Mouse (Mus musculus): ENCODE measurements at regions not wholly inside any gene's neighbourhood (a gene's known extent, or its start where the extent isn't known, plus 50 kb on each side); places are given as distances from the start of the nearest gene placed in this dataset.

- Histone ChIP-seq H3K36me3 (ENCODE audit: control insufficient read depth, insufficient read depth, low read length) (no peaks in the 10 kb centered on the region), H3K27ac (ENCODE audit: low read depth) (no peak overlapping the region), H3K4me2 (ENCODE audit: low read length) (no peak overlapping the region), H3K4me3 (ENCODE audit: low read depth, low read length) (no peak overlapping the region), H3K9me3 (ENCODE audit: control insufficient read depth, low read length) (no peaks in the 10 kb centered on the region), H3K9ac (ENCODE audit: low read length) (no peak overlapping the region), H3K4me1 (replicated peaks; ENCODE audit: control insufficient read depth, insufficient read depth, low read length) (0 out of 2 replicates have a peak, but pooled peaks cover 5% of the 10 kb centered on the region), H3K27me3 (replicated peaks; ENCODE audit: control insufficient read depth, insufficient read depth, low read length) (no peaks in the 10 kb centered on the region)
- ATAC-seq (replicated peaks; ENCODE audit: low FRiP score, low TSS enrichment, low read depth) (no peak), DNase-seq (ENCODE audit: low spot score) (no peak)
- 68% methylated on average over 9 of the region's 9 CpGs for WGBS
These were observed 101.2 kb upstream of the Zmiz1 start for GRCm38 (mm10) chr14:25357805-25358204.

GRCm38 (mm10) chr14:25359824-25360294, 99.1 kb upstream of the Zmiz1 start:
- no peak for DNase-seq (ENCODE audit: low spot score)

GRCm38 (mm10) chr14:25360726-25361125, 98.3 kb upstream of the Zmiz1 start:
- 91% methylated on average over 9 of the region's 9 CpGs for WGBS
- DNase-seq (ENCODE audit: low spot score), result no peak
- no peak overlapping the region for H3K4me2 ChIP-seq (ENCODE audit: low read length)

More at GRCm38 (mm10) chr14:25359824-25360294, 99.1 kb upstream of the Zmiz1 start:
- H3K4me1 ChIP-seq (replicated peaks; ENCODE audit: control insufficient read depth, insufficient read depth, low read length), result no peaks in the 10 kb centered on the region
- no peak overlapping the region for H3K9ac ChIP-seq (ENCODE audit: low read length)
- ATAC-seq (replicated peaks; ENCODE audit: low FRiP score, low TSS enrichment, low read depth), result no peak
- H3K4me3 ChIP-seq (ENCODE audit: low read depth, low read length), result no peak overlapping the region
- H3K36me3 ChIP-seq (ENCODE audit: control insufficient read depth, insufficient read depth, low read length), result no peaks in the 10 kb centered on the region
- H3K27me3 ChIP-seq (replicated peaks; ENCODE audit: control insufficient read depth, insufficient read depth, low read length), result no peaks in the 10 kb centered on the region
- WGBS, result 80% methylated on average over 3 of the region's 3 CpGs
- no peaks in the 10 kb centered on the region for H3K9me3 ChIP-seq (ENCODE audit: control insufficient read depth, low read length)
- H3K4me2 ChIP-seq (ENCODE audit: low read length), result no peak overlapping the region
- H3K27ac ChIP-seq (ENCODE audit: low read depth), result no peak overlapping the region

GRCm38 (mm10) chr14:25361129-25361528, 97.9 kb upstream of the Zmiz1 start:
- no peak overlapping the region for H3K27ac ChIP-seq (ENCODE audit: low read depth)
- H3K9me3 ChIP-seq (ENCODE audit: control insufficient read depth, low read length), result no peaks in the 10 kb centered on the region
- no peak overlapping the region for H3K4me3 ChIP-seq (ENCODE audit: low read depth, low read length)
- DNase-seq (ENCODE audit: low spot score) (no peak), ATAC-seq (replicated peaks; ENCODE audit: low FRiP score, low TSS enrichment, low read depth) (no peak)
- no peaks in the 10 kb centered on the region for H3K27me3 ChIP-seq (replicated peaks; ENCODE audit: control insufficient read depth, insufficient read depth, low read length)
- H3K9ac ChIP-seq (ENCODE audit: low read length), result no peak overlapping the region
- no peak overlapping the region for H3K4me2 ChIP-seq (ENCODE audit: low read length)
- no peaks in the 10 kb centered on the region for H3K36me3 ChIP-seq (ENCODE audit: control insufficient read depth, insufficient read depth, low read length)
- H3K4me1 ChIP-seq (replicated peaks; ENCODE audit: control insufficient read depth, insufficient read depth, low read length), result peaks cover 4% of the 10 kb centered on the region; the same call in 1 of the 2 replicates
- 90% methylated on average over 3 of the region's 3 CpGs for WGBS

More at GRCm38 (mm10) chr14:25360726-25361125, 98.3 kb upstream of the Zmiz1 start:
- no peaks in the 10 kb centered on the region for H3K9me3 ChIP-seq (ENCODE audit: control insufficient read depth, low read length)
- H3K4me1 ChIP-seq (replicated peaks; ENCODE audit: control insufficient read depth, insufficient read depth, low read length), result peaks cover 4% of the 10 kb centered on the region; the same call in 1 of the 2 replicates
- H3K27ac ChIP-seq (ENCODE audit: low read depth), result no peak overlapping the region
- ATAC-seq (replicated peaks; ENCODE audit: low FRiP score, low TSS enrichment, low read depth), result no peak
- no peak overlapping the region for H3K4me3 ChIP-seq (ENCODE audit: low read depth, low read length)
- no peak overlapping the region for H3K9ac ChIP-seq (ENCODE audit: low read length)
- H3K36me3 ChIP-seq (ENCODE audit: control insufficient read depth, insufficient read depth, low read length), result no peaks in the 10 kb centered on the region
- no peaks in the 10 kb centered on the region for H3K27me3 ChIP-seq (replicated peaks; ENCODE audit: control insufficient read depth, insufficient read depth, low read length)

- no peak overlapping the region for H3K27ac ChIP-seq (ENCODE audit: low read depth)
- ATAC-seq (replicated peaks; ENCODE audit: low FRiP score, low TSS enrichment, low read depth), result no peak
- H3K4me1 ChIP-seq (replicated peaks; ENCODE audit: control insufficient read depth, insufficient read depth, low read length), result peaks cover 4% of the 10 kb centered on the region; the same call in 1 of the 2 replicates
- no peak overlapping the region for H3K4me3 ChIP-seq (ENCODE audit: low read depth, low read length)
- DNase-seq (ENCODE audit: low spot score), result no peak
- H3K4me2 ChIP-seq (ENCODE audit: low read length), result no peak overlapping the region
- no peaks in the 10 kb centered on the region for H3K36me3 ChIP-seq (ENCODE audit: control insufficient read depth, insufficient read depth, low read length)
- H3K9me3 ChIP-seq (ENCODE audit: control insufficient read depth, low read length), result no peaks in the 10 kb centered on the region
- H3K9ac ChIP-seq (ENCODE audit: low read length), result no peak overlapping the region
- 19% methylated on average over 1 of the region's 1 CpGs for WGBS
- no peaks in the 10 kb centered on the region for H3K27me3 ChIP-seq (replicated peaks; ENCODE audit: control insufficient read depth, insufficient read depth, low read length)
These were observed 96.2 kb upstream of the Zmiz1 start for GRCm38 (mm10) chr14:25362771-25363170.

GRCm38 (mm10) chr14:25365226-25365800, 93.7 kb upstream of the Zmiz1 start:
- no peak overlapping the region for H3K27ac ChIP-seq (ENCODE audit: low read depth)
- no peak for ATAC-seq (replicated peaks; ENCODE audit: low FRiP score, low TSS enrichment, low read depth)
- 51% methylated on average over 10 of the region's 10 CpGs for WGBS

GRCm38 (mm10) chr14:25366009-25366408, 93.0 kb upstream of the Zmiz1 start:
- Histone ChIP-seq H3K9ac (ENCODE audit: low read length) (no peak overlapping the region), H3K4me1 (replicated peaks; ENCODE audit: control insufficient read depth, insufficient read depth, low read length) (peaks cover 7% of the 10 kb centered on the region; the same call in 1 of the 2 replicates), H3K4me3 (ENCODE audit: low read depth, low read length) (no peak overlapping the region), H3K4me2 (ENCODE audit: low read length) (no peak overlapping the region), H3K36me3 (ENCODE audit: control insufficient read depth, insufficient read depth, low read length) (no peaks in the 10 kb centered on the region), H3K9me3 (ENCODE audit: control insufficient read depth, low read length) (no peaks in the 10 kb centered on the region), H3K27ac (ENCODE audit: low read depth) (no peak overlapping the region), H3K27me3 (replicated peaks; ENCODE audit: control insufficient read depth, insufficient read depth, low read length) (no peaks in the 10 kb centered on the region)
- ATAC-seq (replicated peaks; ENCODE audit: low FRiP score, low TSS enrichment, low read depth), result no peak
- no peak for DNase-seq (ENCODE audit: low spot score)
- 80% methylated on average over 5 of the region's 5 CpGs for WGBS

More at GRCm38 (mm10) chr14:25365226-25365800, 93.7 kb upstream of the Zmiz1 start:
- Histone ChIP-seq H3K36me3 (ENCODE audit: control insufficient read depth, insufficient read depth, low read length) (no peaks in the 10 kb centered on the region), H3K4me1 (replicated peaks; ENCODE audit: control insufficient read depth, insufficient read depth, low read length) (peaks cover 4% of the 10 kb centered on the region; the same call in 1 of the 2 replicates), H3K9ac (ENCODE audit: low read length) (no peak overlapping the region), H3K4me2 (ENCODE audit: low read length) (no peak overlapping the region), H3K27me3 (replicated peaks; ENCODE audit: control insufficient read depth, insufficient read depth, low read length) (no peaks in the 10 kb centered on the region), H3K4me3 (ENCODE audit: low read depth, low read length) (no peak overlapping the region), H3K9me3 (ENCODE audit: control insufficient read depth, low read length) (no peaks in the 10 kb centered on the region)
- no peak for DNase-seq (ENCODE audit: low spot score)

- 85% methylated on average over 6 of the region's 6 CpGs for WGBS
- Histone ChIP-seq H3K4me3 (ENCODE audit: low read depth, low read length) (no peak overlapping the region), H3K27me3 (replicated peaks; ENCODE audit: control insufficient read depth, insufficient read depth, low read length) (no peaks in the 10 kb centered on the region), H3K4me2 (ENCODE audit: low read length) (no peak overlapping the region), H3K27ac (ENCODE audit: low read depth) (no peak overlapping the region), H3K9me3 (ENCODE audit: control insufficient read depth, low read length) (no peaks in the 10 kb centered on the region), H3K36me3 (ENCODE audit: control insufficient read depth, insufficient read depth, low read length) (no peaks in the 10 kb centered on the region), H3K4me1 (replicated peaks; ENCODE audit: control insufficient read depth, insufficient read depth, low read length) (peaks cover 9% of the 10 kb centered on the region; the same call in 1 of the 2 replicates), H3K9ac (ENCODE audit: low read length) (no peak overlapping the region)
- no peak for ATAC-seq (replicated peaks; ENCODE audit: low FRiP score, low TSS enrichment, low read depth)
- no peak for DNase-seq (ENCODE audit: low spot score)
These were observed 88.5 kb upstream of the Zmiz1 start for GRCm38 (mm10) chr14:25370306-25371020.

Measured in intestine, embryonic 14.5 days (tissue).